Mouse (Mus musculus): Measurements from ENCODE around the gene Vrk3. TPM values are rescaled to one million over a fixed set of nuclear protein-coding genes. Genes with fewer than 3 reads are reported as not detected.
"Not testable (repeated sequence)": the region's sequence is repeated elsewhere in the genome, so short reads cannot be mapped to it uniquely, and the experiment has no call there.

Gene Vrk3
- polyA plus RNA-seq (2014; fragmentation: Nextera tagmentation; extraction: Ambion mirVana), result 36.8 and 38.2 TPM in 2 replicates

GRCm38 (mm10) chr7:44748101-44749044 lies at the start of gene Vrk3:
Vrk3 (plus strand) TSS chr7:44748413.
- Histone ChIP-seq H3K27me3 (ENCODE audit: control insufficient read depth, insufficient read depth, low read length) (no peaks in the 10 kb centered on the region), H3K4me3 (ENCODE audit: low read depth, low read length) (peak within 1 kb of the TSS; percentile 63), H3K9ac (ENCODE audit: low read length) (peak within 1 kb of the TSS; percentile 69), H3K4me2 (ENCODE audit: low read depth, severe bottlenecking) (peak within 1 kb of the TSS; percentile 73), H3K27ac (replicated peaks; ENCODE audit: low read depth, low read length) (peak within 1 kb of the TSS; percentile 76; the same call in 1 of the 2 replicates), H3K9me3 (ENCODE audit: control insufficient read depth, low read length) (no peaks in the 10 kb centered on the region), H3K4me1 (ENCODE audit: control insufficient read depth, insufficient read depth, low read length) (peaks cover 8% of the 10 kb centered on the region), H3K36me3 (ENCODE audit: control insufficient read depth, insufficient read depth, low read length) (no peaks in the 10 kb centered on the region)
- under 1% methylated on average over 44 of the region's 44 CpGs for WGBS
- peak; percentile 95 for ATAC-seq (ENCODE audit: insufficient number of reproducible peaks, low FRiP score, low TSS enrichment, low read depth)
- DNase-seq (ENCODE audit: low spot score), result peak; percentile 96

- Histone ChIP-seq H3K27me3 (ENCODE audit: control insufficient read depth, insufficient read depth, low read length) (no peaks in the 10 kb centered on the region), H3K27ac (replicated peaks; ENCODE audit: low read depth, low read length) (no peak overlapping the region), H3K9ac (ENCODE audit: low read length) (no peak overlapping the region), H3K4me3 (ENCODE audit: low read depth, low read length) (no peak overlapping the region), H3K36me3 (ENCODE audit: control insufficient read depth, insufficient read depth, low read length) (no peaks in the 10 kb centered on the region), H3K4me1 (ENCODE audit: control insufficient read depth, insufficient read depth, low read length) (peaks cover 4% of the 10 kb centered on the region; the same call in 1 of the 2 replicates), H3K9me3 (ENCODE audit: control insufficient read depth, low read length) (no peaks in the 10 kb centered on the region), H3K4me2 (ENCODE audit: low read depth, severe bottlenecking) (no peak overlapping the region)
- ATAC-seq (ENCODE audit: insufficient number of reproducible peaks, low FRiP score, low TSS enrichment, low read depth) (no peak), DNase-seq (ENCODE audit: low spot score) (peak; percentile 25)
- WGBS, result 9% methylated on average over 6 of the region's 6 CpGs
Measured at GRCm38 (mm10) chr7:44701921-44702320, 46.3 kb upstream of the Vrk3 start.

- no peak for DNase-seq (ENCODE audit: low spot score)
Measured at GRCm38 (mm10) chr7:44702985-44703384, 45.2 kb upstream of the Vrk3 start.

GRCm38 (mm10) chr7:44704363-44704762 lies 43.9 kb upstream of the Vrk3 start:
- Histone ChIP-seq H3K36me3 (ENCODE audit: control insufficient read depth, insufficient read depth, low read length) (no peaks in the 10 kb centered on the region), H3K9ac (ENCODE audit: low read length) (no peak overlapping the region), H3K4me3 (ENCODE audit: low read depth, low read length) (no peak overlapping the region), H3K9me3 (ENCODE audit: control insufficient read depth, low read length) (no peaks in the 10 kb centered on the region), H3K27ac (replicated peaks; ENCODE audit: low read depth, low read length) (no peak overlapping the region), H3K4me1 (ENCODE audit: control insufficient read depth, insufficient read depth, low read length) (no peaks in the 10 kb centered on the region), H3K27me3 (ENCODE audit: control insufficient read depth, insufficient read depth, low read length) (no peaks in the 10 kb centered on the region), H3K4me2 (ENCODE audit: low read depth, severe bottlenecking) (no peak overlapping the region)
- ATAC-seq (ENCODE audit: insufficient number of reproducible peaks, low FRiP score, low TSS enrichment, low read depth), result no peak
- peak; percentile 51 for DNase-seq (ENCODE audit: low spot score)
- 60% methylated on average over 3 of the region's 3 CpGs for WGBS

More at GRCm38 (mm10) chr7:44702985-44703384, 45.2 kb upstream of the Vrk3 start:
- H3K36me3 ChIP-seq (ENCODE audit: control insufficient read depth, insufficient read depth, low read length), result no peaks in the 10 kb centered on the region
- H3K9me3 ChIP-seq (ENCODE audit: control insufficient read depth, low read length), result no peaks in the 10 kb centered on the region
- H3K27me3 ChIP-seq (ENCODE audit: control insufficient read depth, insufficient read depth, low read length), result no peaks in the 10 kb centered on the region
- no peak overlapping the region for H3K27ac ChIP-seq (replicated peaks; ENCODE audit: low read depth, low read length)
- ATAC-seq (ENCODE audit: insufficient number of reproducible peaks, low FRiP score, low TSS enrichment, low read depth), result no peak
- no peaks in the 10 kb centered on the region for H3K4me1 ChIP-seq (ENCODE audit: control insufficient read depth, insufficient read depth, low read length)
- H3K4me2 ChIP-seq (ENCODE audit: low read depth, severe bottlenecking), result no peak overlapping the region
- no peak overlapping the region for H3K4me3 ChIP-seq (ENCODE audit: low read depth, low read length)
- H3K9ac ChIP-seq (ENCODE audit: low read length), result no peak overlapping the region
- 81% methylated on average over 8 of the region's 8 CpGs for WGBS

DNA sequence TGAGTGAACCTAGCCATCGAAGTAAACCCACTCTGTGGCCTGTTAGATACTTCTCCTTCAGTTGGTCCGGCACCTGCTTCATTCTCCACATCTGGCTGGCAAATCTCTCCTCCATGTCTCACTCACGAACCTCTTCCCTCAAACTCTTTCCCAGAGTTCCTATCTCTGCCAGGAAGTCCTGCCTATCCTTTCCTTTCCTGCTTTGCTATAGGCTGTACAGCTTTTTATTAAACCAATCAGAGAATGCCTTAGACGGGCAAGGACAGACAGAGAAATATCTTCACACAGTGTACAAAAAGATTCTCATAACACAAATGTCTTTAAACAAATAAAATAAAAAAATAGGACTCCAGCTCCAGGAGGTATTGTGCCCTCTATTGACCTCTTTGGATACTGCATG lies 43.1 kb upstream of the Vrk3 start:
- Histone ChIP-seq H3K4me3 (ENCODE audit: low read depth, low read length) (no peak overlapping the region), H3K4me2 (ENCODE audit: low read depth, severe bottlenecking) (no peak overlapping the region), H3K27ac (replicated peaks; ENCODE audit: low read depth, low read length) (no peak overlapping the region), H3K4me1 (ENCODE audit: control insufficient read depth, insufficient read depth, low read length) (no peaks in the 10 kb centered on the region), H3K9me3 (ENCODE audit: control insufficient read depth, low read length) (no peaks in the 10 kb centered on the region), H3K27me3 (ENCODE audit: control insufficient read depth, insufficient read depth, low read length) (no peaks in the 10 kb centered on the region), H3K36me3 (ENCODE audit: control insufficient read depth, insufficient read depth, low read length) (no peaks in the 10 kb centered on the region), H3K9ac (ENCODE audit: low read length) (no peak overlapping the region)
- DNase-seq (ENCODE audit: low spot score) (no peak), ATAC-seq (ENCODE audit: insufficient number of reproducible peaks, low FRiP score, low TSS enrichment, low read depth) (no peak)
- WGBS, result 88% methylated on average over 4 of the region's 4 CpGs

- H3K9me3 ChIP-seq (ENCODE audit: control insufficient read depth, low read length), result no peaks in the 10 kb centered on the region
- H3K27me3 ChIP-seq (ENCODE audit: control insufficient read depth, insufficient read depth, low read length), result no peaks in the 10 kb centered on the region
- ATAC-seq (ENCODE audit: insufficient number of reproducible peaks, low FRiP score, low TSS enrichment, low read depth), result no peak
- no peaks in the 10 kb centered on the region for H3K4me1 ChIP-seq (ENCODE audit: control insufficient read depth, insufficient read depth, low read length)
- H3K4me2 ChIP-seq (ENCODE audit: low read depth, severe bottlenecking), result no peak overlapping the region
- DNase-seq (ENCODE audit: low spot score), result no peak
- no peaks in the 10 kb centered on the region for H3K36me3 ChIP-seq (ENCODE audit: control insufficient read depth, insufficient read depth, low read length)
- H3K4me3 ChIP-seq (ENCODE audit: low read depth, low read length), result no peak overlapping the region
- no peak overlapping the region for H3K27ac ChIP-seq (replicated peaks; ENCODE audit: low read depth, low read length)
- H3K9ac ChIP-seq (ENCODE audit: low read length), result no peak overlapping the region
Measured at GRCm38 (mm10) chr7:44706322-44706721, 41.9 kb upstream of the Vrk3 start.

DNA sequence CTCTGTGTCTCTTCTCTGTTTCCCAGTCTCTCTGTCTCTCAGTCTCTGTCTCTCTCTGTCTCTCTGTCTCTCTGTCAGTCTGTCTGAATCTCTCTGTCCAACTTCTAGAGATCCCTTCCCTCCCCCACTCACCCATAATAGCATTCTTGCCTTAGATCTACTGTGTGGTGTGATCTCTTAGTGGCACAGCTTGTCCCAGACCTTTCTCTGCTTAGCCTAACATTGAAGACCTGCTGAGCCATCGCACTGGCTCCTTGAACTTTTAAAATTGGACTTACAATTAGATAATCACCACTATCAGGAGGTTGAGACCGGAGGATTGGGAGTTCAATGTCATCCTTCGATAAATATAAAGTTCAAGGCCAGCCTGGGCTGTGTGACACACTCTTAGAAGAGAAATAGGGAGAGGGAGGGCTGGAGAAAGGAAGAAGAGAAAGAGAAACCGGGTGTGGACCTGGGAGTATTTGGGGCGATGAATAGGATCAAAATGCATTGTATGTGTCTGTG lies 41.0 kb upstream of the Vrk3 start:
- WGBS, result 88% methylated on average over 5 of the region's 5 CpGs
- H3K9ac ChIP-seq (ENCODE audit: low read length), result no peak overlapping the region
- no peak overlapping the region for H3K4me2 ChIP-seq (ENCODE audit: low read depth, severe bottlenecking)
- H3K4me1 ChIP-seq (ENCODE audit: control insufficient read depth, insufficient read depth, low read length), result no peaks in the 10 kb centered on the region
- DNase-seq (ENCODE audit: low spot score) (no peak), ATAC-seq (ENCODE audit: insufficient number of reproducible peaks, low FRiP score, low TSS enrichment, low read depth) (no peak)
- no peaks in the 10 kb centered on the region for H3K27me3 ChIP-seq (ENCODE audit: control insufficient read depth, insufficient read depth, low read length)
- H3K36me3 ChIP-seq (ENCODE audit: control insufficient read depth, insufficient read depth, low read length), result no peaks in the 10 kb centered on the region
- no peaks in the 10 kb centered on the region for H3K9me3 ChIP-seq (ENCODE audit: control insufficient read depth, low read length)
- H3K4me3 ChIP-seq (ENCODE audit: low read depth, low read length), result no peak overlapping the region
- H3K27ac ChIP-seq (replicated peaks; ENCODE audit: low read depth, low read length), result no peak overlapping the region

GRCm38 (mm10) chr7:44708093-44708492 lies 40.1 kb upstream of the Vrk3 start:
- H3K9me3 ChIP-seq (ENCODE audit: control insufficient read depth, low read length); H3K9ac ChIP-seq (ENCODE audit: low read length); H3K27me3 ChIP-seq (ENCODE audit: control insufficient read depth, insufficient read depth, low read length); H3K4me3 ChIP-seq (ENCODE audit: low read depth, low read length); H3K27ac ChIP-seq (replicated peaks; ENCODE audit: low read depth, low read length); H3K36me3 ChIP-seq (ENCODE audit: control insufficient read depth, insufficient read depth, low read length); H3K4me1 ChIP-seq (ENCODE audit: control insufficient read depth, insufficient read depth, low read length); H3K4me2 ChIP-seq (ENCODE audit: low read depth, severe bottlenecking); ATAC-seq (ENCODE audit: insufficient number of reproducible peaks, low FRiP score, low TSS enrichment, low read depth); DNase-seq (ENCODE audit: low spot score): not testable (repeated sequence)
- 96% methylated on average over 5 of the region's 6 CpGs for WGBS
